Mouse (Mus musculus) kidney, adult 8-10 months (tissue): ENCODE data around the gene Gm3194.
"Not testable (repeated sequence)": the region's sequence is repeated elsewhere in the genome, so short reads cannot be mapped to it uniquely, and the experiment has no call there.

Source experiments
- DNase-seq, 2 experiments: peaks; one replicate each; pipeline ENCODE4 v3.0.0; 2022

Gene Gm3194

GRCm38 (mm10) chr14:5455367-5455766 lies at the start of gene Gm3194:
Gene Gm3194, minus strand, starts transcription at chr14:5455467.
- DNase-seq, result not testable (repeated sequence)

- DNase-seq, result not testable (repeated sequence)
Observed at GRCm38 (mm10) chr14:5501374-5501773, 46.1 kb upstream of the Gm3194 start, which contains the start of gene Gm3488. Gene Gm3488, plus strand, starts transcription at chr14:5501674.

GRCm38 (mm10) chr14:5483907-5484306 lies 28.6 kb upstream of the Gm3194 start, which contains the start of gene Gm3187:
Gene Gm3187, plus strand, starts transcription at chr14:5484207.
- not testable (repeated sequence) for DNase-seq

DNA sequence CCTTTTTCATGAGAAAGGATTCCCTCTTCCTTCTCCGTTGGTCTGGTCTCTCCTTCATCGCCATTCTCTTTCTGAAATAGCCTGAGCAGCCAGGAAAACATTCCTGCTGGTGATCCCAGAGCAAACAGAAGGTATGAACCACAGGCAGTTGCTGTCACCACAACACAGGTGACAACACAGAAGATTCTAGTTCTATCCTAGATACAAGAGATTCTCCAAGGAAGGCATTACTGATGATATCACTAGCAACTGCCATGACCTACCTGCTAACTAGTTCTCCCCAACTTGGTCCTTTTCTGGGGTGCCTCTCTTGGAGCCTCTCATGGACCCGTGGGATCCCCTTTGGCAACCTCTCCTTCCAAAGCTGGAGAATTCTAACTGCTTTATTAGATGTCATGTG lies 22.5 kb upstream of the Gm3194 start, which contains the start of gene Gm8246:
TSS of gene Gm8246 (minus strand) at position 101 of the 400 bp plus-strand sequence.
- not testable (repeated sequence) for DNase-seq

DNA sequence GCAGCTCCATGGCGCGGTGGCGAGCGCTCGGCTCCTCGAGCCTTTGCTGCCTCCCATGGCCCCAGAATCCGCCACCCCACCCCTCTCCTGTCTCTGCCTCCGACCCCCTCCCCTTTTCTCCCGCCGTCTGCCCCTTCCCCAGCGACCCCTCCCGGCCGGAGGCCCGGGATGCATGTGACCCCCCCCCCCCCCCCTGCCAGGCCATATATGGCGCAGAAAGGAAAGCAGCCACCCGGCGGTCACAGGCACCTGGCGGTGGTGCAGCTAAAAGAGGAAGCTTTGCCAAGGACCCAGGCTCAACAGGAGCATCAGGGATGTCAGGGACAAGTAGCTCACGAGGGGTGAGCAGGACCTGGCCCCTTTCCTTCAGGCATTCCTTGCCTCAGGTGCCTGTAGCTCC lies 5.2 kb upstream of the Gm3194 start:
- DNase-seq, result not testable (repeated sequence)

GRCm38 (mm10) chr14:5388949-5389348 lies 66.3 kb downstream of the Gm3194 start, which contains the start of gene Gm3500:
Gene Gm3500, minus strand, starts transcription at chr14:5389049.
- not testable (repeated sequence) for DNase-seq
